Mouse (Mus musculus) intestine, postnatal 0 days (tissue): ENCODE measurements around the gene Fzd9. TPM values are rescaled to one million over a fixed set of nuclear protein-coding genes. Genes with fewer than 3 reads are reported as not detected.

ENCODE experiments used
- ATAC-seq: fragments of 200-750 bp; cut with Nextera tagmentation; 2 replicates; pipeline ENCODE4 v1.8.0; 2017; ENCODE audit warnings: mild to moderate bottlenecking, moderate TSS enrichment, moderate library complexity
- H3K27ac ChIP-seq: fragments of 300-500 bp; sonication (generic); 2 replicates; pipeline ENCODE4 v1.5.1; 2014; ENCODE audit warnings: mild to moderate bottlenecking, low read depth, low read length, moderate library complexity
- H3K27me3 ChIP-seq: fragments of 300-500 bp; sonication (generic); replicated peaks from 2 replicates; pipeline ENCODE4 v1.6.1; 2014; ENCODE audit warnings: low read length, mixed read lengths; ENCODE audit not compliant: control insufficient read depth, insufficient read depth
- H3K36me3 ChIP-seq: fragments of 300-500 bp; sonication (generic); 2 replicates; pipeline ENCODE4 v1.6.1; 2014; ENCODE audit warnings: mild to moderate bottlenecking, moderate library complexity; ENCODE audit not compliant: control insufficient read depth, insufficient read depth
- H3K4me1 ChIP-seq: fragments of 300-500 bp; sonication (generic); replicated peaks from 2 replicates; pipeline ENCODE4 v1.6.1; 2014; ENCODE audit warnings: antibody characterized with exemption, low read length, mixed read lengths; ENCODE audit not compliant: control insufficient read depth, insufficient read depth
- H3K4me2 ChIP-seq: fragments of 300-500 bp; sonication (generic); replicated peaks from 2 replicates; pipeline ENCODE4 v1.6.1; 2014; ENCODE audit warnings: low read depth, mild to moderate bottlenecking, moderate library complexity
- H3K4me3 ChIP-seq: fragments of 300-500 bp; sonication (generic); 2 replicates; pipeline ENCODE4 v1.5.1; 2014; ENCODE audit warnings: low read depth, low read length
- H3K9ac ChIP-seq: fragments of 300-500 bp; sonication (generic); 2 replicates; pipeline ENCODE4 v1.6.1; 2014; ENCODE audit warnings: mild to moderate bottlenecking, low read depth, low read length
- H3K9me3 ChIP-seq: fragments of 300-500 bp; sonication (generic); 2 replicates; pipeline ENCODE4 v1.6.1; 2016; ENCODE audit warnings: mixed run types; ENCODE audit not compliant: control insufficient read depth
- CTCF ChIP-seq: sonication (generic); IDR thresholded peaks from 2 replicates; pipeline ENCODE4 v1.5.1; 2016; ENCODE audit warnings: low read depth, mild to moderate bottlenecking, control low read depth, antibody characterized with exemption, moderate library complexity
- WGBS: fragments of 180-500 bp; shearing (Covaris S2); extraction: QIAGEN DNeasy Blood & Tissue Kit; methylation state at CpG from one replicate; pipeline ENCODE4 v1.1.7; 2014; 5-methylcytosine and 5-hydroxymethylcytosine counted together
- polyA plus RNA-seq: library from polyadenylated mRNA; unstranded; fragments of >200 nt; fragmentation: Nextera tagmentation; extraction: Ambion mirVana; gene quantifications from 2 replicates; pipeline ENCODE4 v1.2.1, GENCODE M21; 2015

The Fzd9 gene
- polyA plus RNA-seq, 1 experiment from 2014 or later: 0.07 TPM

GRCm38 (mm10) chr5:135264548-135264947 is 13.5 kb upstream of the Fzd9 start:
- H3K27me3 ChIP-seq: no peaks in the 10 kb centered on the region
- H3K4me1 ChIP-seq: peaks cover 8% of the 10 kb centered on the region; the same call in 1 of the 2 replicates
- peak overlapping the region; percentile 45 for H3K4me2 ChIP-seq
- no peak overlapping the region for H3K27ac ChIP-seq
- 46% methylated on average over 9 of the region's 9 CpGs for WGBS
- H3K36me3 ChIP-seq: no peaks in the 10 kb centered on the region
- ATAC-seq: peak; percentile 59; the same call in 1 of the 2 replicates
- no peak overlapping the region for H3K4me3 ChIP-seq
- peak overlapping the region; percentile 22; the same call in 1 of the 2 replicates for H3K9ac ChIP-seq
- no peaks in the 10 kb centered on the region for H3K9me3 ChIP-seq
- TF ChIP-seq CTCF: no peak

- no peak overlapping the region for H3K27ac ChIP-seq
- H3K4me2 ChIP-seq: peak overlapping the region; percentile 45
- no peaks in the 10 kb centered on the region for H3K36me3 ChIP-seq
- ATAC-seq: peak; percentile 70
- TF ChIP-seq CTCF: no peak
- H3K4me1 ChIP-seq: peaks cover 8% of the 10 kb centered on the region; the same call in 1 of the 2 replicates
- H3K9me3 ChIP-seq: no peaks in the 10 kb centered on the region
- 19% methylated on average over 17 of the region's 17 CpGs for WGBS
- no peaks in the 10 kb centered on the region for H3K27me3 ChIP-seq
- H3K4me3 ChIP-seq: no peak overlapping the region
- peak overlapping the region; percentile 22; the same call in 1 of the 2 replicates for H3K9ac ChIP-seq
Measured at GRCm38 (mm10) chr5:135263866-135264503, 13.0 kb upstream of the Fzd9 start.

- 0 out of 2 replicates have a peak overlapping the region, but pooled peaks have one; percentile 8 for H3K27ac ChIP-seq
- H3K36me3 ChIP-seq: no peaks in the 10 kb centered on the region
- 43% methylated on average over 30 of the region's 30 CpGs for WGBS
- H3K9me3 ChIP-seq: no peaks in the 10 kb centered on the region
- no peak for ATAC-seq
- H3K9ac ChIP-seq: peak overlapping the region; percentile 26
- H3K4me2 ChIP-seq: peak overlapping the region; percentile 52
- H3K4me1 ChIP-seq: no peaks in the 10 kb centered on the region
- no peaks in the 10 kb centered on the region for H3K27me3 ChIP-seq
- no peak overlapping the region for H3K4me3 ChIP-seq
- TF ChIP-seq CTCF: no peak
Measured at GRCm38 (mm10) chr5:135258280-135259150, 7.5 kb upstream of the Fzd9 start.

- H3K4me2 ChIP-seq: no peak overlapping the region
- 81% methylated on average over 12 of the region's 12 CpGs for WGBS
- no peak overlapping the region for H3K27ac ChIP-seq
- no peak overlapping the region for H3K9ac ChIP-seq
- ATAC-seq: no peak
- TF ChIP-seq CTCF: peak; percentile 42
- no peaks in the 10 kb centered on the region for H3K4me1 ChIP-seq
- H3K4me3 ChIP-seq: no peak overlapping the region
- H3K36me3 ChIP-seq: no peaks in the 10 kb centered on the region
- H3K27me3 ChIP-seq: no peaks in the 10 kb centered on the region
- H3K9me3 ChIP-seq: no peaks in the 10 kb centered on the region
Measured at GRCm38 (mm10) chr5:135257559-135257958, 6.5 kb upstream of the Fzd9 start.

GRCm38 (mm10) chr5:135256166-135256565 is 5.1 kb upstream of the Fzd9 start:
- Histone ChIP-seq H3K9ac (no peak overlapping the region), H3K4me1 (no peaks in the 10 kb centered on the region), H3K27me3 (no peaks in the 10 kb centered on the region), H3K27ac (no peak overlapping the region), H3K4me2 (no peak overlapping the region), H3K4me3 (no peak overlapping the region), H3K9me3 (no peaks in the 10 kb centered on the region), H3K36me3 (no peaks in the 10 kb centered on the region)
- no peak for TF ChIP-seq CTCF
- ATAC-seq: no peak
- WGBS: 87% methylated on average over 3 of the region's 3 CpGs

GRCm38 (mm10) chr5:135253741-135254401 is 2.8 kb upstream of the Fzd9 start:
- ATAC-seq: no peak
- no peak overlapping the region for H3K4me2 ChIP-seq

More at GRCm38 (mm10) chr5:135253741-135254401, 2.8 kb upstream of the Fzd9 start:
- Histone ChIP-seq H3K4me1 (peaks cover 4% of the 10 kb centered on the region; the same call in 1 of the 2 replicates), H3K9me3 (no peaks in the 10 kb centered on the region), H3K9ac (no peak overlapping the region), H3K27me3 (peaks cover 19% of the 10 kb centered on the region), H3K36me3 (no peaks in the 10 kb centered on the region), H3K27ac (no peak overlapping the region), H3K4me3 (no peak overlapping the region)
- 23% methylated on average over 12 of the region's 12 CpGs for WGBS
- TF ChIP-seq CTCF: no peak
